Mouse (Mus musculus) cerebellum, adult 18-20 months (tissue): ENCODE measurements around the gene Pex16.

ENCODE experiments used
- DNase-seq, 2 experiments: peaks; one replicate each; pipeline ENCODE4 v3.0.0; 2021

Pex16 gene

DNA sequence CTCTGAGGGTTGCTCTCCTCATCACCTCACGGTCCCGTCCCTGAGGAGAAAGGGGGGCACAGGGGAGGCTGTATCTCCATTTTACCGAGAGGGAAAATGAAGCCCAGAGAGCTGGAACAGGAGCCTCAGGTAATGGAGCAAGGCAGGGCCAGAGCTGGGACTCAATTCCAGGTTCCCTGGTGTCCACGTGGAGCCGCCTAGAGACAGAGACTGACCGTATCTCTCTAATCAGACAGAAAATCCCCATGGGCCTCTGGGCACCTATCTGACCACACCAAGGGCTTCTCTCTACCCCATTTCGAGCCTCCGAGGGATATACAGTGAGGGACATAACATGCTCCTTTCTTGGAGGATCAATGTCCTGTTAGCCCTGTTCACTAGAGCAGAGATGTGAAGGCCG is 48.7 kb downstream of the Pex16 start:
- peak in 1 of 2 experiments; percentile 49 for DNase-seq

DNA sequence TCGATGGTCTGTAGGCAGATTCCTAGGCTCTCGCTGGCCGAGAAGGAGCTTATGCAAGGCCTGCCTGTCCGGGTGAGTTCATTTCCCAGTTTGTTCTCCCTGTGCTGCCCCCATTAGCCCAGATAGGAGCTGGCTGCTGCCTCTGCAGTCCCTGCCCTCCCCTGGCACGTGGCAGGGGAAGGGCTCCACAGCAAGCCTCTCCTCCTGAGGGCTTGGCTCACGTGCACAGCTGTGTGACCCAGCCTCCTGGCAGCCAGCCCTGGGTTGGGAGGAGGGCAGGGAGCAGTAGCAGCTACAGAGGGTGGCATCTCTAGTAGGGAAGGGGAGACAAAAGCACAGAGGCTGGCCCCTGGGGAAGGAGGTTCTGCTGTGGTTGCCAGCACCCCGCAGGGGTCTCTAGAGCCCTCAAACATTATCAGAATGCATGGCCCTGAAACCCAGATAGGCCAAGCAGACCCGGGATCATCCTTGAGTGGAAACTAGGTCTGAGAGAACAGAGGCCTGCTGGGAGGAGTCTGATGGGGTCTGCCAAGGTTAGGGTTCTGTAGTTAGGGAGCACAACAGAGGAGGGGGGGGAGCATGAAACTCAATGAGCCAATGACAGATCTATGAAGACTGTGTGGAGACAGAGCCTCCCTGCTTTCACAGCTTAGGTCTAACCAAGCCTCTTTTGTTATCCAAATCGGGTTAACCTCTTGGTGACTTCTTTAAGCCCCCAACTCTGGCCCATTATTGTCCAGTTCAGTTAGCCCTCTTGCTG is 49.4 kb downstream of the Pex16 start:
- peak; percentile 80 to 86 for DNase-seq

DNA sequence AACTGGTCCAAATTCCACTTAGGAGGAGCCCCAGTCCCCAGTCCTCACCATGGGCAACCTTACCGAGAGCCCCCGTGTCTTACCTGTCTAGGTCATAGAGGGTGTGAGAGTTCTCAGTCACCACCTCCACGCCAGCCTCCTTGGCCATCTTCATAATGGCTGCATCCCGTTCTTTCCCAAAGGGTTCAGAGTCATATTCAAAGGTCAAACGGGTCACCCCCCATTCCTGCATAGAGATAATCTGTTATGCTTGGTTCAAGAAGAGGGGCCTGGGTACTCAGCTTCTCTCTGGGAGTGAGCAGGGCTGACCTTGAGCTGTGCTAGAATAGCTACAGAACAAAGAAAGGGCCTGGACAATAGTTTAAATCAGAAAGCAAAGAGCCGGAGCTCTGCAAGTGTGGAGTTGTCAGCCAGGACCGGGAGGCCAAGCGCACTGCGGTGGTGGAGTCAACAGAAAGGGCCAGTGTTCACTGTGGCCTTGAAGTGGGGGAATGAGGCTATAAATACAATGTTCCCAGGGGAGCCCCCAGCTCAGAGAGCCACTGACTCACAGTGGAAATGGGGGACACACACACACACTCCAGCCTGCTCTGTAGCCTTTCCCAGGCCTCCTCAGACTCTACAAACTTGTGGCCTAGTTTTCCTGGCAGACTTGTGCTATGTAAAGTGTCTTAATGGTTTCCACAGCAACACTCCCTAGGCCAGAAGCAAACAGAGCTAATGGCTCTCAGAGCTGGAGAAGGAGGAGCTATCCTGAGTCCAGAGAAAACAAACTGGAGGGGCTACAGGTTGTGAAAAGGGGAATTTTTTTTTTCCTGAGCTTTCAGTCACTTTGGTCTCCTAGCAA is 50.2 kb downstream of the Pex16 start:
- peak in 1 of 2 experiments; percentile 32 for DNase-seq

DNA sequence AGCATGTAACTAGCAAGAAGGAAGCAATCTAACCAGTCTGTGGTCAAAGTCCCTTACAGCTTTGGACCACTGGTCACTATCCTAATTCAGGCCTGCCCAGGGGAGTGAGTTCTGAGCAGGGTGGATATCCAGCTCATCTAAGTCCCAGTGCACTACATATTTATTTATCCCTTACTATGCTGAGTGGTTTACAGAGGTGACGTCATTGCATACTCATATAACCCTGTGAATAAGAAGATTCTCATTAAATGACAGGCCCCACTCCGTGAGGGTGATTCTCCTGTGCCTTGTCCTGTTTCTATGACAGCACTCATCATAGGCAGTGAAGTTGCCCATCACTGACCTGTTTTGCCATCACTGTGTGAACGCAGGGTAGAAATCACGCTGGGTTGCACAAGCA is 50.9 kb downstream of the Pex16 start:
- no peak for DNase-seq

DNA sequence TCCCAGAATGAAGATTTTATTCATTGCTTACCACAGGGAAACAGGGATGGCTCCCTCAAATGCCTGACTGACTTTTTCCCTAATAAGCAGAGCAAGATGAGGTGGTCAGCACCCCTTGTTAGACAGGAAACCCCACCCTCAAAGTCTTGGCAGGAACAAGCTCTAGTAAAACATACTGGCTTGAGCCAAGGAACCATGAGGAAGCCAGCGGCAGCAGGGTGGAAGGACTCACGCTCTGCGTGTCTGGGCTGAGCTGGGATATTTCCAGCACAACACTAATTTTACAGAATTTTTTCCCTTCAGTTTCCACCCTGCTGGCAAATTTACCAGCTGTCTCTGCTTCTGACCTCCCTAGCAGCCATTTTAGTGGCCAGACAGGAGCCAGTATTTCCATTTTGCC is 52.0 kb downstream of the Pex16 start:
- DNase-seq: peak in 1 of 2 experiments; percentile 32

DNA sequence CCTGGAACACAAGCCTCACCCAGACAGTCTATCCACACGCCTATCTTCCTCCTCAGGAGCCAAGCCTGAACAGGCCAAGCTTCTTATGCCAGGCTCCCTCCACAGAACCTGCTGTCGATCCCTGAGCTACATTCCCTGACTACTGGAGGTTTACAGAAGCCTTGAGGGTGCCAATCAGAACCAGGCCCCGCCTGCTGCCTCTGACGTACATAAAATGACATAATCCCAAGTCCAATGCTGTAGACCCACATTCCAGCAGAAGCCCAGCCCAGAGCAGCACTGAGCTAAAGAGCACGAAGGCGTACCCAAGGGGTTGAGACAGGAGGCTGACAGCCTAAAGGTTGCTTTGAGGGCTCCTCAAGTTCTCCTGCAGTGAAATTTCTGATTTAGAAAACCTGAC is 53.4 kb downstream of the Pex16 start:
- peak; percentile 90 to 95 for DNase-seq

DNA sequence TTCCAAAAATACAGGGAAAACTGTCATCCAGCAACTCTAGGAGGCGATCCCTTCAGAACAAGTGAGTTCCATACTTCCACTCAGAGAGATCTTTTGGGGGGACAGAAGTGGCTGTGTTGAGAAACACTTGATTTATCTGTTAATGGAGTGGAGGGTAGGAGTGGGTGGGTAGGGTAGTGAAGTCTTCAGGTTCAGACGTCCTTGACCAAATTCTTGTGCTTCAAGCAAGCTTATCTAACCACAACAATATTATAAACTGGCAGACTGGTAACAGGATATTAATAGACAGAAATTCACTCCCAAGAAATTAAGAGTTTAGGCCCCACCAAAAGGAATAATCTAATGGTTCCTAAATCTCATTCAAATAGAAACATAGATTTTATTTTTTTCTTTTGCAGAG is 55.6 kb downstream of the Pex16 start:
- no peak for DNase-seq
